Mouse (Mus musculus): ENCODE data around the gene Ahnak. TPM values are rescaled to one million over a fixed set of nuclear protein-coding genes. Genes with fewer than 3 reads are reported as not detected.

Ahnak gene
- total and polyA plus RNA-seq, 3 experiments = 23.0 to 348 (median 299) TPM

DNA sequence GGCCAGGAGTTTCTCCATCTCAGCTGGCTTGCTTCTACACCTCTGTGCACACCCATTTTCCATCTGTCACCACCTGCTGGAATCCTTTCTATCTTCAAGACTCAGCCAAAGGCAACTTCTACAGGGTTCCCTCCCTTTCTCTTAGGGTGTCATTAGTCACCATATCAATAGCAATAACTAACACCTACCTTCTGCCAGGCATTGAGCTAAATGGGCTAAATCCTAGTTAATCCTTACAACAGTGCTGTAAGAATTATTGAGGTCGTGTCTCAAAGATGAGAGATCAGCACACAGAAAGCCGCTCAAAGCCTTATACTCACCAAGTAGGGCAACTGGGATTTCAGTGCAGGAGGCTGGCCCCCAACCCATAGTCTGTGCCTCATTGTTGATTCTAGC lies 112.0 kb downstream of the Ahnak start:
- Histone ChIP-seq H3K27ac (no peak overlapping the region), H3K4me1 (ENCODE audit: control insufficient read depth, insufficient read depth, low read length) (peaks cover 2% of the 10 kb centered on the region), H3K36me3 (ENCODE audit: control insufficient read depth, insufficient read depth, low read length) (no peaks in the 10 kb centered on the region), H3K27me3 (ENCODE audit: control insufficient read depth, insufficient read depth, low read length) (no peaks in the 10 kb centered on the region), H3K79me2 (replicated peaks; ENCODE audit: control insufficient read depth, insufficient read depth, low read length) (no peaks in the 10 kb centered on the region), H3K4me3 (no peak overlapping the region), H3K9ac (ENCODE audit: low read depth, low read length) (no peak overlapping the region)
- intact Hi-C loops (cut with DNase I) = loop anchor here (10.0 kb wide), 1 partner anchor 386 kb away; no protein-coding TSS in a partner anchor
- whole genome bisulfite sequencing = 76% methylated on average over 2 of the region's 2 CpGs
- DNase-seq = no peak
- TF ChIP-seq EP300 (IDR thresholded peaks at IDR 0.05; ENCODE audit: insufficient read depth, low read depth, low read length) (no peak), CTCF (IDR thresholded peaks at IDR 0.05) (no peak), POLR2A (IDR thresholded peaks at IDR 0.05; ENCODE audit: insufficient read depth, low read depth, low read length) (no peak)

DNA sequence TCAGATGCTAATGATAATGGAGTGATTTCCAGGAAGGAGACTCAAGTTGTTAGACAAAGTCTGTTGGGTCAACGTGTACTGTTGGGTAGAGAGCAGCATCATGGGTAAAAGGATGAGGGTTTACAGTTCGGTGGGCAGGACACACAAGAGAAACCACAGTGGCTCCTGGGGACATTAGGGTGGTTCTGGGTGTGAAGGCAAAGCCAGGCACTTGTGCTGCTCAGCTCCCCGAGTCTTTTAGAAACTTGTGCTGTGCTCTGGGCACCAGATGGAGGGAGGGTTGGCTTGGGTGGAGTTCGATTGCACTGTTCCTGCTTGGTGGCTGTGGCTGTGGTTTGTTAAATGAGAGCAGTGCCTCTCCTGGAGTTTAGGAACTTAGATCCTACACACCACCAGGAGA lies 114.9 kb downstream of the Ahnak start:
- Histone ChIP-seq H3K79me2 (replicated peaks; ENCODE audit: control insufficient read depth, insufficient read depth, low read length) (no peaks in the 10 kb centered on the region), H3K36me3 (ENCODE audit: control insufficient read depth, insufficient read depth, low read length) (no peaks in the 10 kb centered on the region), H3K4me3 (no peak overlapping the region), H3K9ac (ENCODE audit: low read depth, low read length) (no peak overlapping the region), H3K4me1 (ENCODE audit: control insufficient read depth, insufficient read depth, low read length) (peaks cover 8% of the 10 kb centered on the region), H3K27ac (no peak overlapping the region), H3K27me3 (ENCODE audit: control insufficient read depth, insufficient read depth, low read length) (no peaks in the 10 kb centered on the region)
- no peak for DNase-seq
- no peak for TF ChIP-seq CTCF (IDR thresholded peaks at IDR 0.05)
- 75% methylated on average over 4 of the region's 4 CpGs for WGBS
- intact Hi-C loops (cut with DNase I) = loop anchor here (2.0 to 10.0 kb wide), 2 partner anchors 19 to 389 kb away; no protein-coding TSS in a partner anchor

DNA sequence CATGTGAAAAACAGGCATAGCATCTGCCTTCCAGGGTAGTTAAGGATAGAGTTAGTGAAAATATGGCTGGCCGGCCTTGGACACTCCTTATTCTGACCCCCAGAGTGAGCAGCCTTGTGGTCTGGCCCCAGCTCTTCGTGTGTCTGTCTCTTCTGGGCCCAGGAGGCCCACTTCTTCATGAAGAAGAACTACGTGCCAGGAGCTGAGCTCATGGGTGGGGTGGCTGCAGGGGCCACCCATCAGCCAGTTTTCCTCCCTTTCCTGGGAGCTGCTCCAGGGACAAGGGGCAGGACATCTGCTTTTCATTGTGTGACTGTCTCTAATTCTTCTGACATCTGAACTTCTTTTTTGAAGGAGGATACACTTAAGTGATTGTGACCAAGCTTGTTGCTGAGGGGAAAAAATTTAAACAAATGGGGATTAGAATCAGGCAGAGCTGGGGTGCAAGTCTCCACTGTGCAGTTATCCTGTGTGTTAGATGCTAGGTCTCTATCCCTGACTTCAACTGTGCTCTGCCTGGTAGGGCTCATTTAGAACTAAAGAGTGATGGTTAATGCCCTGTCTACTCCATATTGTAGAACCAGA lies 116.1 kb downstream of the Ahnak start:
- Histone ChIP-seq H3K36me3 (ENCODE audit: control insufficient read depth, insufficient read depth, low read length) (no peaks in the 10 kb centered on the region), H3K9ac (ENCODE audit: low read depth, low read length) (no peak overlapping the region), H3K4me3 (no peak overlapping the region), H3K27me3 (ENCODE audit: control insufficient read depth, insufficient read depth, low read length) (no peaks in the 10 kb centered on the region), H3K4me1 (ENCODE audit: control insufficient read depth, insufficient read depth, low read length) (peaks cover 8% of the 10 kb centered on the region), H3K79me2 (replicated peaks; ENCODE audit: control insufficient read depth, insufficient read depth, low read length) (no peaks in the 10 kb centered on the region), H3K27ac (peak overlapping the region; percentile 63)
- intact Hi-C loops (cut with DNase I) = loop anchor here (2.0 to 10.0 kb wide), 2 partner anchors 20 to 390 kb away; no protein-coding TSS in a partner anchor
- no peak for TF ChIP-seq POLR2A (IDR thresholded peaks at IDR 0.05; ENCODE audit: insufficient read depth, low read depth, low read length)
- TF ChIP-seq CTCF (IDR thresholded peaks at IDR 0.05) = no peak
- no peak for TF ChIP-seq EP300 (IDR thresholded peaks at IDR 0.05; ENCODE audit: insufficient read depth, low read depth, low read length)
- peak; percentile 53 to 68 for DNase-seq
- 59% methylated on average over 3 of the region's 3 CpGs for WGBS

GRCm38 (mm10) chr19:9106096-9106495 lies 117.0 kb downstream of the Ahnak start:
- intact Hi-C loops (cut with DNase I) = loop anchor here (10.0 kb wide), 1 partner anchor 391 kb away; no protein-coding TSS in a partner anchor
- H3K4me3 ChIP-seq = no peak overlapping the region
- TF ChIP-seq CTCF (IDR thresholded peaks at IDR 0.05) = no peak
- no peak for TF ChIP-seq EP300 (IDR thresholded peaks at IDR 0.05; ENCODE audit: insufficient read depth, low read depth, low read length)
- peak; percentile 34; the same call in 1 of the 2 replicates for TF ChIP-seq POLR2A (IDR thresholded peaks at IDR 0.05; ENCODE audit: insufficient read depth, low read depth, low read length)
- no peaks in the 10 kb centered on the region for H3K79me2 ChIP-seq (replicated peaks; ENCODE audit: control insufficient read depth, insufficient read depth, low read length)
- H3K36me3 ChIP-seq (ENCODE audit: control insufficient read depth, insufficient read depth, low read length) = no peaks in the 10 kb centered on the region
- peak overlapping the region; percentile 63 for H3K27ac ChIP-seq
- H3K9ac ChIP-seq (ENCODE audit: low read depth, low read length) = peak overlapping the region; percentile 17; the same call in 1 of the 2 replicates
- peaks cover 8% of the 10 kb centered on the region for H3K4me1 ChIP-seq (ENCODE audit: control insufficient read depth, insufficient read depth, low read length)
- no peaks in the 10 kb centered on the region for H3K27me3 ChIP-seq (ENCODE audit: control insufficient read depth, insufficient read depth, low read length)
- DNase-seq = peak; percentile 46 to 49
- 47% methylated on average over 5 of the region's 5 CpGs for WGBS

GRCm38 (mm10) chr19:9106751-9107378 lies 117.8 kb downstream of the Ahnak start:
- WGBS = 24% methylated on average over 4 of the region's 4 CpGs
- intact Hi-C loops (cut with DNase I) = loop anchor here (10.0 kb wide), 1 partner anchor 392 kb away; no protein-coding TSS in a partner anchor
- Histone ChIP-seq H3K79me2 (replicated peaks; ENCODE audit: control insufficient read depth, insufficient read depth, low read length) (no peaks in the 10 kb centered on the region), H3K9ac (ENCODE audit: low read depth, low read length) (no peak overlapping the region), H3K27me3 (ENCODE audit: control insufficient read depth, insufficient read depth, low read length) (no peaks in the 10 kb centered on the region), H3K4me3 (no peak overlapping the region), H3K4me1 (ENCODE audit: control insufficient read depth, insufficient read depth, low read length) (peaks cover 8% of the 10 kb centered on the region), H3K27ac (peak overlapping the region; percentile 63), H3K36me3 (ENCODE audit: control insufficient read depth, insufficient read depth, low read length) (no peaks in the 10 kb centered on the region)
- TF ChIP-seq EP300 (IDR thresholded peaks at IDR 0.05; ENCODE audit: insufficient read depth, low read depth, low read length) = no peak
- TF ChIP-seq POLR2A (IDR thresholded peaks at IDR 0.05; ENCODE audit: insufficient read depth, low read depth, low read length) = no peak
- TF ChIP-seq CTCF (IDR thresholded peaks at IDR 0.05) = no peak
- DNase-seq = peak in 1 of 2 experiments; percentile 20

GRCm38 (mm10) chr19:9107379-9107755 lies 118.3 kb downstream of the Ahnak start:
- Histone ChIP-seq H3K4me3 (no peak overlapping the region), H3K9ac (ENCODE audit: low read depth, low read length) (no peak overlapping the region), H3K4me1 (ENCODE audit: control insufficient read depth, insufficient read depth, low read length) (peaks cover 8% of the 10 kb centered on the region), H3K79me2 (replicated peaks; ENCODE audit: control insufficient read depth, insufficient read depth, low read length) (no peaks in the 10 kb centered on the region), H3K27me3 (ENCODE audit: control insufficient read depth, insufficient read depth, low read length) (no peaks in the 10 kb centered on the region), H3K36me3 (ENCODE audit: control insufficient read depth, insufficient read depth, low read length) (no peaks in the 10 kb centered on the region), H3K27ac (peak overlapping the region; percentile 63)
- 70% methylated on average over 1 of the region's 1 CpGs for WGBS
- peak in 1 of 2 experiments; percentile 29 for DNase-seq
- no peak for TF ChIP-seq POLR2A (IDR thresholded peaks at IDR 0.05; ENCODE audit: insufficient read depth, low read depth, low read length)
- no peak for TF ChIP-seq CTCF (IDR thresholded peaks at IDR 0.05)
- no peak for TF ChIP-seq EP300 (IDR thresholded peaks at IDR 0.05; ENCODE audit: insufficient read depth, low read depth, low read length)
- intact Hi-C loops (cut with DNase I) = loop anchor here (10.0 kb wide), 1 partner anchor 393 kb away; no protein-coding TSS in a partner anchor

Measured in heart, adult 2 months (tissue).